Mouse (Mus musculus) heart, adult 10 weeks (tissue): Measurements from ENCODE around the gene Rab12. TPM values are rescaled to one million over a fixed set of nuclear protein-coding genes. Genes with fewer than 3 reads are reported as not detected.

Experiments
- polyA plus RNA-seq: library from polyadenylated mRNA; stranded (reverse); fragments of 350-450 nt; fragmentation: Illumina TruSeq; extraction: RNeasy Lipid Tissue Mini Kit (QIAGEN cat#74804); gene quantifications from one replicate; pipeline ENCODE4 v1.2.3, GENCODE M21; 2014; ENCODE audit warnings: low read depth, low replicate concordance

Rab12 gene
- 186 TPM for polyA plus RNA-seq

GRCm38 (mm10) chr17:66519554-66520553, at the start of gene Rab12:
Gene Rab12, minus strand, starts transcription at chr17:66519729.

GRCm38 (mm10) chr17:66449460-66450341, 69.8 kb downstream of the Rab12 start, which contains the start of gene Mtcl1:
Gene Mtcl1, minus strand, starts transcription at chr17:66449750.

Other genes starting within 250 kb of the Rab12 start
- gene Mtcl1, start 70.0 kb downstream of the Rab12 start, polyA plus RNA-seq, result 4.1 TPM
- not detected for gene Themis3, start 74.9 kb upstream of the Rab12 start, polyA plus RNA-seq